22 mouse cellular contexts compared by ENCODE assay signal in the genomic region with DNA sequence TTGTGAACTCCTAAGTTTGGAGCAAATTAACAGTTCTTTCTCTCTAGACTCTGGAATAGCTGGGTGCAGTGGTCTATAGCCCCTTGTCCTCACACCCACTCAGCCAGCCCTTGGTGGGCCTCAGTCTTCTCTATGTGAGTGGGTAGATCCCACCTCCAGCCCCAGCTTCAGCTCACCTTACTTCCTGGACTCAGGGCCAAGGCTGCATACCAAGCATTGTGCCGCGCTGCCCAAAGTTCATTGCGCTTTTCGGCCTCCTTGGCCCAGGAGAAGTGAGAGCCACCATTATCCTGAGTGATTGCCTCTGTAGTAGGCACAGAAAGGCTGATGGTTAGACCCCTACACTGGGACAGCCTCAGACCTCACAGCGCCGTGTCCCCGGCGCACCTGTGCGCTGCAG. TPM values are rescaled to one million over a fixed set of nuclear protein-coding genes. Genes with fewer than 3 reads are reported as not detected.
DNase-seq lines count a peak whose midpoint lies in the region; ATAC-seq and TF ChIP-seq lines count a peak whose summit lies in the region.
"Had no signal": no experiment of that assay in that cellular context is flagged by ENCODE, and none has a peak within 500 bp of the region (broad histone marks: within the 10 kb centered on the region; RNA-seq: fewer than 3 reads in every experiment).

No protein-coding gene starts in this region.

- H3K36me3 ChIP-seq in kidney, adult 2 months (ENCODE audit: control insufficient read depth, insufficient read depth, low read length) = no peaks in the 10 kb centered on the region
- peaks cover 31% of the 10 kb centered on the region for H3K36me3 ChIP-seq in midbrain, embryonic 10.5 days
- H3K36me3 ChIP-seq in midbrain, embryonic 11.5 days (ENCODE audit: control insufficient read depth, insufficient read depth, low read length) = no peaks in the 10 kb centered on the region

- no peak for TF ChIP-seq POLR2A in kidney, adult 2 months (IDR thresholded peaks at IDR 0.05; ENCODE audit: low read depth, low read length)

- H3K27me3 ChIP-seq in kidney, adult 2 months (replicated peaks; ENCODE audit: control insufficient read depth, insufficient read depth, low read length) = no peaks in the 10 kb centered on the region
- no peaks in the 10 kb centered on the region for H3K27me3 ChIP-seq in midbrain, embryonic 10.5 days (ENCODE audit: low read depth, poor library complexity, severe bottlenecking)
- no peaks in the 10 kb centered on the region for H3K27me3 ChIP-seq in midbrain, embryonic 11.5 days (ENCODE audit: control insufficient read depth, insufficient read depth, low read length)
- H3K27me3 ChIP-seq: forebrain, embryonic 13.5 days; heart, embryonic 13.5 days had no signal

- no peak overlapping the region for H3K4me3 ChIP-seq in kidney, adult 2 months (ENCODE audit: insufficient read depth, low read depth, low read length)
- H3K4me3 ChIP-seq in midbrain, embryonic 10.5 days = no peak overlapping the region
- H3K4me3 ChIP-seq in midbrain, embryonic 11.5 days (ENCODE audit: low read depth, low read length) = no peak overlapping the region
- H3K4me3 ChIP-seq: embryonic facial prominence, embryonic 10.5 days; forebrain, embryonic 13.5 days; gastrocnemius, adult 2 months; heart, embryonic 13.5 days; hindbrain, embryonic 10.5 days had no signal

- H3K4me1 ChIP-seq in kidney, adult 2 months (ENCODE audit: control insufficient read depth, insufficient read depth, low read length) = peaks cover 30% of the 10 kb centered on the region
- peaks cover 9% of the 10 kb centered on the region; the same call in 1 of the 2 replicates for H3K4me1 ChIP-seq in midbrain, embryonic 10.5 days
- H3K4me1 ChIP-seq in midbrain, embryonic 11.5 days (ENCODE audit: control insufficient read depth, insufficient read depth, low read length) = no peaks in the 10 kb centered on the region

- H3K4me2 ChIP-seq in midbrain, embryonic 11.5 days = no peak overlapping the region
- H3K4me2 ChIP-seq: forebrain, embryonic 13.5 days; heart, embryonic 13.5 days; hindbrain, embryonic 14.5 days had no signal

- no peak overlapping the region for H3K9ac ChIP-seq in midbrain, embryonic 11.5 days (ENCODE audit: low read length)
- H3K9ac ChIP-seq: forebrain, embryonic 13.5 days; forebrain, postnatal 0 days; heart, embryonic 13.5 days; hindbrain, embryonic 14.5 days had no signal

- no peak for ATAC-seq in midbrain, embryonic 11.5 days (ENCODE audit: low FRiP score)
- ATAC-seq: CD4-positive, CD25-positive, alpha-beta regulatory T cell, adult 4 months; forebrain, embryonic 13.5 days; forebrain, postnatal 0 days had no signal

- peak; percentile 86 for DNase-seq in heart, adult 11 months
- no peak for DNase-seq in heart, postnatal 10 days
- DNase-seq in kidney, adult 2 months = peak; percentile 74
- no peak for DNase-seq in kidney, postnatal 25 days
- no peak for DNase-seq in midbrain, embryonic 10.5 days (ENCODE audit: low spot score)
- DNase-seq in midbrain, embryonic 11.5 days (ENCODE audit: low spot score, missing footprints) = no peak
- no peak for DNase-seq in gastrocnemius, adult 18-20 months (ENCODE audit: low spot score)
- DNase-seq: adrenal gland, adult 2 months; adrenal gland, postnatal 25 days; B cell, adult 2 months; cerebellum, adult 2 months; cerebellum, postnatal 10 days; forebrain, postnatal 0 days; gastrocnemius, adult 2 months; gastrocnemius, postnatal 25 days had no signal

- WGBS in kidney, adult 2 months = 81% methylated on average over 9 of the region's 9 CpGs
- WGBS in midbrain, embryonic 10.5 days = 97% methylated on average over 9 of the region's 9 CpGs
- WGBS in midbrain, embryonic 11.5 days = 97% methylated on average over 9 of the region's 9 CpGs

- no peak for TF ChIP-seq CTCF in kidney, adult 2 months (conservative IDR thresholded peaks at IDR 0.05; ENCODE audit: insufficient read depth, insufficient read length, low read depth, low read length)

- intact Hi-C loops in heart, postnatal 10 days (cut with DNase I) = loop anchor here (2.0 kb wide), 1 partner anchor 33 kb away; no protein-coding TSS in a partner anchor

- H3K27ac ChIP-seq in kidney, adult 2 months (ENCODE audit: insufficient read depth, low read depth, low read length) = peak overlapping the region; percentile 41
- 0 out of 2 replicates have a peak overlapping the region, but pooled peaks have one; percentile 17 for H3K27ac ChIP-seq in midbrain, embryonic 10.5 days (replicated peaks)
- no peak overlapping the region for H3K27ac ChIP-seq in midbrain, embryonic 11.5 days (ENCODE audit: low read depth, low read length)
- H3K27ac ChIP-seq: embryonic facial prominence, embryonic 10.5 days; forebrain, embryonic 13.5 days; gastrocnemius, adult 2 months; heart, embryonic 13.5 days; hindbrain, embryonic 10.5 days; hindbrain, embryonic 14.5 days had no signal

- no peaks in the 10 kb centered on the region for H3K9me3 ChIP-seq in midbrain, embryonic 10.5 days (replicated peaks)
- no peaks in the 10 kb centered on the region for H3K9me3 ChIP-seq in midbrain, embryonic 11.5 days (ENCODE audit: control insufficient read depth, low read length)
- H3K9me3 ChIP-seq: embryonic facial prominence, embryonic 10.5 days; forebrain, embryonic 13.5 days; heart, embryonic 13.5 days; hindbrain, embryonic 10.5 days had no signal

RNA-seq across cellular contexts. Expression of a gene that starts 2.3 kb away (rescaled TPM):
- total RNA-seq in heart, postnatal 10 days (2021) = 1 to 10 TPM; 6.0 to 6.2 TPM
- 336 and 441 TPM in 2 replicates for polyA plus RNA-seq in kidney, adult 2 months (2012; rRNA removed)
- polyA plus RNA-seq in midbrain, embryonic 10.5 days (2016; fragmentation: Nextera tagmentation; extraction: Ambion mirVana) = 0.09 and 0.12 TPM in 2 replicates
- polyA plus RNA-seq in midbrain, embryonic 11.5 days (2014; fragmentation: Nextera tagmentation; extraction: Ambion mirVana) = 0.19 and 0.22 TPM in 2 replicates
- 10 to 100 TPM; 30.3 to 31.4 TPM for total RNA-seq in gastrocnemius, adult 18-20 months (2021)
- total RNA-seq: granulocyte monocyte progenitor cell, adult 5-6 weeks had no signal

RNA-seq across cellular contexts. Expression of a gene that starts 15.3 kb away (rescaled TPM):
- total RNA-seq in heart, postnatal 10 days (2021) = 10 to 100 TPM in 1 of 2 experiments, 1 to 10 TPM in 1; 9.5 to 10.3 TPM
- polyA plus RNA-seq in kidney, adult 2 months (2012; rRNA removed) = 6.6 and 7.5 TPM in 2 replicates
- 22.2 and 22.4 TPM in 2 replicates for polyA plus RNA-seq in midbrain, embryonic 10.5 days (2016; fragmentation: Nextera tagmentation; extraction: Ambion mirVana)
- polyA plus RNA-seq in midbrain, embryonic 11.5 days (2014; fragmentation: Nextera tagmentation; extraction: Ambion mirVana) = 23.8 and 25.6 TPM in 2 replicates
- total RNA-seq in gastrocnemius, adult 18-20 months (2021) = 1 to 10 TPM; 8.6 to 9.4 TPM

Comparison
In these comparisons a context has a peak if more than half of its experiments do, and no peak if none do; other contexts are left out.
1. DNase-seq: peak in heart, adult 11 months (single experiment) and kidney, adult 2 months (single experiment); none in heart, postnatal 10 days (0 of 2), kidney, postnatal 25 days (0 of 2), midbrain, embryonic 10.5 days (single experiment), midbrain, embryonic 11.5 days (single experiment) and gastrocnemius, adult 18-20 months (single experiment).
2. RNA of a gene that starts 2.3 kb away (polyA plus RNA-seq): 336 to 441 TPM in kidney, adult 2 months; 0.19 to 0.22 TPM in midbrain, embryonic 11.5 days and 0.09 to 0.12 TPM in midbrain, embryonic 10.5 days; every median in the first group is over 100 times any median in the second.